Mouse (Mus musculus) ES-E14 (cell line): Measurements from ENCODE around the gene Gm266.

Experiments
- CHD2 ChIP-seq: IDR thresholded peaks from 2 replicates; pipeline ENCODE4 v1.6.1; 2014; ENCODE audit warnings: mild to moderate bottlenecking, low read depth, low read length, inconsistent platforms
- HCFC1 ChIP-seq: IDR thresholded peaks from 2 replicates; pipeline ENCODE4 v1.6.1; 2012; ENCODE audit warnings: low read length, inconsistent platforms, borderline replicate concordance; ENCODE audit not compliant: insufficient read depth
- MAFK ChIP-seq: IDR thresholded peaks from 2 replicates; pipeline ENCODE4 v1.6.1; 2014; ENCODE audit warnings: mild to moderate bottlenecking, low read depth, low read length, inconsistent platforms; ENCODE audit not compliant: insufficient read depth
- ZC3H11A ChIP-seq: IDR thresholded peaks from 2 replicates; pipeline ENCODE4 v1.6.1; 2012; ENCODE audit warnings: low read depth, mild to moderate bottlenecking, inconsistent platforms, low read length, borderline replicate concordance

- TF ChIP-seq HCFC1 (no peak), MAFK (no peak), CHD2 (no peak), ZC3H11A (no peak)
These were observed 19.3 kb downstream of the Gm266 start for GRCm38 (mm10) chr12:111466369-111466768.
